Mouse (Mus musculus) CD8-positive naive resting alpha-beta T cell, adult 2 months (primary cell): ENCODE data around the gene Pet117.
A peak's percentile ranks its signal among the peaks of the same experiment; 100 is the strongest.
"Not testable (repeated sequence)": the region's sequence is repeated elsewhere in the genome, so short reads cannot be mapped to it uniquely, and the experiment has no call there.

Experiments
- DNase-seq, 2 experiments: peaks; one replicate each; pipeline ENCODE4 v3.0.0; 2022; ENCODE audit warnings: low read depth in 2 of 2, low spot score in 2 of 2

Pet117 gene

DNA sequence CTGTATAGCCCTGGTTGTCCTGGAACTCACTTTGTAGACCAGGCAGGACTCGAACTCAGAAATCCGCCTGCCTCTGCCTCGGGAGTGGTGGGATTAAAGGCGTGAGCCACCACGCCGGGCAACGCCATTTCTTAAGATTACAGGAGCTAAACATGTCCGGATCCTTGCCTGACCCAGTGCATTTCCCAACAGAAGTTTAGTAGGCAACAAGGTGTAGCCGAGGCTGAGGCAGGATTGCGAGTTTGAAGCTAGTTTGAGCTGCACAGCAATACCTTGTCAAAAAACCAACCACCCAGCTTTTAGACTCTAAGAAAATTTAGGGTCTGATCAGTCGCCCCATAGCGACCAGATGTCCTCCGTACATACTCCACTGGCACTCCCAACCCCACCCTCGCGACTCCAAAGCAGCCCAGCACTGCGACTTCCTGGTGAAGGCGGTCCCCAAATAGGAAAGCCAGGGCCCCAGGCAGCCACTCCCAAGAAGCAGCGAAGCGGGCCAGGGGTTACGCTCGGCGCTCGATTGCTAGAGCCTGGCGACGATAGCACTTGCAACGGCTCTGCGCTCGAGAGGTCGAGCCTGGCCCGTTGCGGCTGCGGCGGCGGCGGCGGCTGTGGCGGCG is at the start of gene Pet117, which contains the start of gene Kat14:
TSS of gene Pet117 (plus strand) at position 597 of the 620 bp plus-strand sequence.
TSS of gene Kat14 (plus strand) at position 584 of the 620 bp plus-strand sequence.
- DNase-seq, result peak; percentile 82 to 90

DNA sequence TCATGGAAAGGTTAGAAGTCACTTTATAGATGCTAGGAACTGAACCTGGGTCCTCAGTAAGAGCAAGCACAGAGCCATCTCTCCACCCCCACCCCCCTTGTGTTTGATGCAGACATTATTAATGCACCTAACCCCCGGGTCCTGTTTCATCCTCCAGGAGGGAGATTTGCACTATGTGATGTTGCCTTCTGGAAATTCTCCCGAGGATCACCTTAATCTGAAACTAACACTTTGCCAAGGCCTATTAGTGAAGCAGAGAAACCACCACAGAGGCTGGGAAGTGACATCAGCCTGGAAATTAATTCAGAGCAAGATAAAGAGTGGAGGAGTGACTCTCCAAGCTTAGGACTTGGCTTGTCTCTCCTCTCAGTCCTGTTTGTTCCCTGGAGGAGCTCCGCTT is 44.6 kb upstream of the Pet117 start:
- DNase-seq, result no peak

GRCm38 (mm10) chr2:144329451-144329850 is 39.3 kb upstream of the Pet117 start:
- DNase-seq, result no peak

DNA sequence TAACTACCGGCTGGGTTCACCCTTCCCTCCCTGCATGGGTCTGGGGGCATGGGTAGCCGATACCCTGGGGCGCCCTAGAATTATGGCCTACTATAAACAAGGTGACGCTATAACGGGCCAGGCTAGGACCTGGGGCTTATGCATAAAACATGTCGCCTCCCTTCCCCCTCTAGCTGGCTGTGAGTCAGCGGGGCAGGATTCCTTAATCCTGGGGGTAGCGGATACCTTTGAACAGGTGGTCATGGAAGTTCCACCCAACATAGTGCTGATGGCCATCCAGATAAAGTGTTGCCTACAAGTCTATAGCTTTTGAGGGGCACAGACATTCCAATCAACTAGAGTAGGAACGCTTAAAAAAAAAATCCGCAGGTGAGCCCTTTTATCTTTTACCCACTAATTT is 38.9 kb upstream of the Pet117 start:
- no peak for DNase-seq

- DNase-seq, result no peak
Measured at GRCm38 (mm10) chr2:144330352-144330959, 38.3 kb upstream of the Pet117 start.

DNA sequence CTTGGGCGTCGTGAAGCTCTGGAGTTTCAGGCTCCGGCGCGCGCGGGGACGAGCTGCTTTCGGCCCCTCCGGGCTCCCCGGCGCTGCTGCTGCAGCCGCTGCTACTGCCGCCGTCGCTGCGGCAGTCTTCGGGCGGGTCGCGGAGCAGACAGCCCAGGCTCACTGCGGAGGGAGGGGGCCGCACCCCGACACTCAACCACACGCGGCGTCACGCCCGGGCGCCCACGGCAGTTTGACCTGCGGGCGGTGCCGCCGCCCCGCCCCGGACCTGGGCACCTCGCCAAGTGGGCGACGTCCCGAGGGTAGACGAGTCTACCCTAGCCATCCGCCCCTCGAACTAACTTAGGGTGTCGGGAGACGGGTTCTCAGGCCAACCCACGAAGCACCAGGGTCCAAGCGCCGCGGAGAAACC is 37.8 kb upstream of the Pet117 start:
- no peak for DNase-seq

- no peak for DNase-seq
Measured at GRCm38 (mm10) chr2:144331401-144332302, 37.1 kb upstream of the Pet117 start, which contains the start of gene Ovol2. TSS of gene Ovol2 (minus strand) at chr2:144332146.

GRCm38 (mm10) chr2:144332486-144332885 is 36.3 kb upstream of the Pet117 start:
- no peak for DNase-seq

GRCm38 (mm10) chr2:144333138-144333842 is 35.5 kb upstream of the Pet117 start:
- no peak for DNase-seq

DNA sequence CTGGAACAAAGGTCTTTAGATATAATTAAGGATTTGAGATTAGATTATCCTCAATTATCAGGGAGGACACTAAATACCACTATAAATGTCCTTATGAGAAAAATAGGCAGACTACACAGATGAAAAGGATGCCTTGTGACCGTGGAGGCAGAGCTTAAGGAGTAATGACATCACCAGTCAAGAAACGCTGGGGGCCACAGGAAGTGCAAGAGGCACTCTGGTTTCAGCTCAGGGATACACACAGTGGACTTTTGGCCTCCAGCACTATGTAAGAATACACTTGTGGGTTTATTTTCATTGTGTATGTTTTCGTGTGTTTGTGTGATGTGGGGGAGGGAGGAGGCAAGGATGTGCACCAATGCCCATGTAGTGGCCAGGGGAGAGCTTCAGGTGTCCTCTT is 31.6 kb upstream of the Pet117 start:
- no peak for DNase-seq

GRCm38 (mm10) chr2:144337701-144338100 is 31.1 kb upstream of the Pet117 start:
- no peak for DNase-seq

- DNase-seq, result not testable (repeated sequence)
Measured at GRCm38 (mm10) chr2:144338149-144338548, 30.6 kb upstream of the Pet117 start.

DNA sequence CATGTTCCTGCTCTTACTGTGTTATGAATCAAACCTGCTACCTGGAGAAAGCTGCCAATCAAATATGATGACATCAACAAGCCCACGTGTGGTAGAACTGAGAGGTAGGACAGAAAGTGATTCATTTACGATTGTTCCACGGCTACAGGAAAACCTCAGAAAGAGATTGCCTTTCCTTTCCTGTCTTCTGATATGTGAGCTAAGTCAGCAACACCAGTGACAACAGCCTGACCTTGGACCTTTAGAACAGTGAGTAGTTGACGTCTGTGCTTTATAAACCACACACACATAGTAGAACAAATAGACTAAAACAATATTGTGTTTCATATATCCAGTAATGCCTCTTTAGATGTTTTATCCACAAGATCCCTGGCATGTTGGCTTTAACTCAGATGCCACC is 25.6 kb upstream of the Pet117 start:
- no peak for DNase-seq

DNA sequence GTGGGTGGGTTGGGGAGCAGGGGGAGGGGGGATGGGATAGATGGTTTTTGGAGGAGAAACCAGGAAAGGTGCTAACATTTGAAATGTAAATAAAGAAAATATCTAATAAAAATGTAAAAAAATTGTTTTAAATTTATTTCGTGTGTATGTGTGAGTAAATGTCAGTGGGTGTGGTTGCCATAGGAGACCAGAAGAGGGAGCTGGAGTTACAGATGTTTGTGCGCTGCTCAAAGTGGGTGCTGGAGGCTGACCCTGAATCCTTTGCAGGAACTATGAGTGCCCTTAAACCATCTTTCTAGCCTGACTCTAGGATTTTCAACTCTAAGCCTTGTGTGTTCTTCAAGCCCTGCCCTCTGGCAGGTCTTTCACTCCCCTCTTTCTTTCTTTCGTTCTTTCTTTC is 20.3 kb upstream of the Pet117 start:
- no peak for DNase-seq

DNA sequence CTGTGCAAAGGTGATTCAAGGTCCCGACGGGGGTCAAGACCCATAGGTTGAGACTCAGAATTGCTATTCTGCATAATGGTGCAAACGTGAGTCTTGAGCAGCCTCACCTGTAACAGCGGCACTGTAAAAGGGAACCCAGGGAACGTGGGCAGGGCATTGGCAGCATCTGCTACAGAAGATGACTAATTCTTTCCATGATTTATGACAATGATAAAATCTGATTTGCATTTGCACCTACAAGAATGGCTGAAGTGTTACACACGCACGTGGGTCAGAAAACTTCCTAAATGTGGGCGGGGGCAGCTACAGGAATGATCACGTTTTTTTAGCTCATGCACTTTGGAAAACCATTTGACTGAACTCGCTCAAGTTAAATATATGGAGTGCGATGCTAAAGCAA is 16.0 kb upstream of the Pet117 start:
- no peak for DNase-seq

GRCm38 (mm10) chr2:144369020-144369421 is 225 bp downstream of the Pet117 start:
- DNase-seq, result peak in 1 of 2 experiments; percentile 67

DNA sequence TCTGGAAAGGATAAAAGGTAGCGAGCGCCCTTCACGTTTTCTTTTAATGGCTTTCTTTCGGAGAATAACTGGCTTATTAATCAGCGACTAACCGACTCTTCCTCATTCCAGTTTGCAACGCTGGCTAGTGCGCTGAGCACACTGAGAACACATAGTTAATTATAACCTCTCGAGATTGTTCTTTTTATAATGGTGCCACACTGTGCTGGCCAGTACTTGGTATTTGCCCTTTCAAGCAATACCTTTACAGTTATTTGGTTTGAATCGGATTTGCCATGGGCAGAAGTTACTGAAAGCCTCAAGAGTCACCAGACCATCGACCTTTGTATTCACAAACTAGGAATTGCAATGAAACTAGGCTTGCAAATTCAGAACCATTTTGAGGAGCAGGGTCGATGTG is 715 bp downstream of the Pet117 start:
- DNase-seq, result no peak

- no peak for DNase-seq
Measured at GRCm38 (mm10) chr2:144371566-144371965, 2.8 kb downstream of the Pet117 start.

- DNase-seq, result no peak
Measured at GRCm38 (mm10) chr2:144373063-144373462, 4.3 kb downstream of the Pet117 start.

DNA sequence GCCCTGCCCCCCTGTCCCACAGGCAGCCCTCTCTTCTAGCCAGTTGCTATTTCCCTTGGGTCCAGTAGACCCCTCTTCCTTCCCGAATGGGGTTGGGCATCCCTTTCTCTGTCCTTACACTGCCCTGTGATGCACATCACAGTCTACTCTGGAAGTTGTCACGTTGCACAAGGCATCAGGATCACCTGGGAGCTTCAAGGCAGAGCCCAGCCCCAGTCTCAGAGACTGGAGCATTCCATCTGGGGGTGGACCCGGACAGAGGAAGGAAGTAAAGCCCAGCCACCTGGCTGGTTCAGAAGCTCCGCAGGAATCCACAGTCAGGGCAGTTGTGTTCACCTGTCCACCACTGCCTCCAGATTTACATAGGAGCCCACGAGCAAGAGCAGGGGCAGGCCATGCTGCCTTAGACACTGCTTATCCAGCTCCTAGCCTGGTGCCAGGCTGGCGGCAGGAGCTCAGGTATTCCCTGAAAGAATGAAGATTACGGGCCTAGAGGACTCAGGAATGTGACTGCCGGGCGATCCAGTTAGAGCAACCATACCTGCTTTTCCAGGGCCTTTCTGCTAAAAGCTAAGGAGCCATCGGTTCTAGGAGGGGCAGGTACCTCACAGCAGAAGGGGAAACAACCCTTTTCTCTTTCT is 6.4 kb downstream of the Pet117 start:
- DNase-seq, result no peak

GRCm38 (mm10) chr2:144381293-144381692 is 12.5 kb downstream of the Pet117 start:
- no peak for DNase-seq
